Mouse (Mus musculus) CD8-positive naive resting alpha-beta T cell, adult 2 months (primary cell): ENCODE data around the gene Gm11084.
A peak's percentile ranks its signal among the peaks of the same experiment; 100 is the strongest.
"Not testable (repeated sequence)": the region's sequence is repeated elsewhere in the genome, so short reads cannot be mapped to it uniquely, and the experiment has no call there.

Experiments used
- DNase-seq, 2 experiments: peaks; one replicate each; pipeline ENCODE4 v3.0.0; 2022; ENCODE audit warnings: low read depth in 2 of 2, low spot score in 2 of 2

Gm11084 gene

DNA sequence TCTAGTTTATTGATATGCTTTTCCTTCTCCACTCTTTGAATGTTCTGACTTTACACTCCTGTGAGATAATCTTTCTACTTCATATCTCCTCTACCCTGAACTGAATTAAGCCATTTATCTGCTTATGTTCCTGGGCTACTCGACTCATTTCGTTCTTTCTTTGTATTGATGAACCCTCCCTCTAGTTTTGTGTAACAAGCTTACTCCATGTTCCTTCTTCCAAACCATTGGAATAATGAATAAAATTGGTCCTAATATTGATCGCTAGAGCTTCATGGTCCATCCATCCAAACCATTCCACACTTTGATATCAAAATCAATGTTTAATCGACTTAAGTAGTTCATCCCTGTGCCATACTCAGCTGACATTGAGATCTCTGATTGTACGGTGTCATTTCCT lies at the start of gene Gm11084:
Gene Gm11084 (minus strand): TSS at position 101 of the 400 bp plus-strand sequence.
- no peak for DNase-seq

DNA sequence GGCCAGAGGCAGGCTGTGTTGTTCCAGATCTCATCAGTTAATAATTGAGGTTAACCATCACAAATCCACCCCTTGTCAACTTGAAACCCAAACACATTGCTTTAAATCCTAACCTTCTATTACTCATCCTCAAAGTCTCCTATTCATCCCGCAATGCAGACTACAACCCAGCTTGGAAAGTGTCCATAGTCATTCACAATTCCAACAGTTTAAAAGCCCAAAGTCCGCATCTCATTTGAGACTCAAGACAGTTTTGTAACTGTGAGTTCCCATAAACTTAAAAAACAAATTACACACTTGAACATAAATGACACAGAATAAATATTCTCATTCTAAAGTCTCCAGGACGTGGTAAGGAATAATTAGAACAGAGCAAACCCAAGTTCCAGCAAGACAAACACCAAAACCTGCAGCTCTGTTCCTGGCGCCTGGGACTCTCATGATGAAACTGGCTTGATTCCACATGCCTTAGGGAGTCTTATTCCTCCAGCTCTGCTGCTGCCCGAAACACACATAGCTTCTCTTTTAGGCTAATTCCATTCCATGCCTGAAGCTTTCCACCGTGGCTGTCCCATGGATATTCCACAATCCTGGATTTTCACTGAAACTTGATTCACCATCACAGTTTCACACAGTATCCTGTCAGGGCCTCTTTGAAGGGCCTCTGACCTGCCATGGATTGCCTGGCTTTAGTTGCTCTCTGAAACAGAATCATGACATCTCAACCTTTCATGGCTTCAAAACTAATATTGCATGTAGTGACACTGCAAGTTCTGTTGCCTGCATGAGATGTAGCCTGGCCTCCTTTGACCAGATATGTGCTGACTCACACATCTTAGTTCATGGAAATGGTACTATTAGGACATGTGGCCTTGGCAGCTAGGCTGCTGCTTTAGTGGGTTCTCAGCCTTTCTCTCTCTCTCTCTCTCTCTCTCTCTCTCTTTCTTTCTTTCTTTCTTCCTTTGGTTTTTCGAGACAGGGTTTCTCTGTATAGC lies 44.8 kb upstream of the Gm11084 start:
- no peak for DNase-seq

- no peak for DNase-seq
Observed at GRCm38 (mm10) chr2:73029846-73030245, 43.3 kb upstream of the Gm11084 start.

DNA sequence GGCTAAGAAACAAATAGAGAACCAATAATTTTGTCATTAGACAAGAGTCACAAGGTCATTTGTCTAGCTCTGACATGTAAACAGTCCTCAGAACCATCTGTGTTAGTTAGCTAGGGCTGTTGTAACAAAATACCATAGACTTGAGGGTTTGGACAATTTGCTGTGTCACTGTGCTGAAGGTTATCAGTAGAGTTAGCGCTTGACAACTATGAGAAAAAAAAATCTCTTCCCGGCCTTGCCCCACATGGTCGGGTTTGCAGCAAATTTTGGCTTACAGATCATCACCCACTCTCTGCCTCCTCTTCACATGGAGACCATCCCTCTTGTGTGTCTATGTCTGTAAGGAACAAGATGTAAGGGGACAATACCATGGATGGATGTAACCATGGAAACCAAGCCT lies 41.5 kb upstream of the Gm11084 start:
- no peak for DNase-seq

- DNase-seq = no peak
Observed at GRCm38 (mm10) chr2:73027126-73027525, 40.6 kb upstream of the Gm11084 start.

DNA sequence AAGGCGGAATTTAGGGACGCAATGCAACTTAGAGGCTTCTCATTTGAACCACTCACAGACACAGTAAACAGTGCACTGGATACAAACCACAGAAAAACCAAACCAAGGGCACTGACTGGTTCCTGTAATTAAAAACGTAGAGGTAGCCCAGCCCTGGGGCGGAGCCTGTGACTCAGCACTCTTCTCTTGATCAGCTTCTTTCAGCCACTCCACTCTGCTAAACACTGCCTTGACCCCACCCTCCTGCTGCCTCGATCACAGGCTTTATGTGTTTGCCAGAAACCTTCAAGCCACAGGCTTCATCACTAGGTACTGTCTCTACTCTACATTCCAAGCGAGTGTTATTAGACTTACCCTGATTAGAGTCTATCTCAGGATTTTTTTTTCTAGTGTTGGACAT lies 37.3 kb upstream of the Gm11084 start:
- no peak for DNase-seq

DNA sequence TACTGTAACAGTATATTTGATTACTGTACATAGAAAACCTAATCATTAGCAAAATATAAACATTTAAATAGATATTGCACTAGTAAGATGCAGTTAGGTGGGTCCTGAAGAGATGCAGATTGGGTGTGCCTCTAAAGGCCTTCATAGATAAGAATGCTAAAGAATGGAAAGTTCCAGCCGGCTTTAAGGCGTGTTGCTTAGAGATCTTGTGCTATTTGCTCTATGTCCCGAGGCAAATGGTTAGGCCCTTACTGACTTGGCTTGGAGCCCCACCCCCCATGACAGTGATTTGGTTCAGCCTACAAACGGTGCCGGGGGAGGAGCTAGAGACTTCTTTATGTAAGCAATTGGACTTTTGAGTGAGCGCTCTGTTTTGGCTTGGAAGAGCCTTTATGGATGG lies 34.5 kb upstream of the Gm11084 start:
- DNase-seq = no peak

DNA sequence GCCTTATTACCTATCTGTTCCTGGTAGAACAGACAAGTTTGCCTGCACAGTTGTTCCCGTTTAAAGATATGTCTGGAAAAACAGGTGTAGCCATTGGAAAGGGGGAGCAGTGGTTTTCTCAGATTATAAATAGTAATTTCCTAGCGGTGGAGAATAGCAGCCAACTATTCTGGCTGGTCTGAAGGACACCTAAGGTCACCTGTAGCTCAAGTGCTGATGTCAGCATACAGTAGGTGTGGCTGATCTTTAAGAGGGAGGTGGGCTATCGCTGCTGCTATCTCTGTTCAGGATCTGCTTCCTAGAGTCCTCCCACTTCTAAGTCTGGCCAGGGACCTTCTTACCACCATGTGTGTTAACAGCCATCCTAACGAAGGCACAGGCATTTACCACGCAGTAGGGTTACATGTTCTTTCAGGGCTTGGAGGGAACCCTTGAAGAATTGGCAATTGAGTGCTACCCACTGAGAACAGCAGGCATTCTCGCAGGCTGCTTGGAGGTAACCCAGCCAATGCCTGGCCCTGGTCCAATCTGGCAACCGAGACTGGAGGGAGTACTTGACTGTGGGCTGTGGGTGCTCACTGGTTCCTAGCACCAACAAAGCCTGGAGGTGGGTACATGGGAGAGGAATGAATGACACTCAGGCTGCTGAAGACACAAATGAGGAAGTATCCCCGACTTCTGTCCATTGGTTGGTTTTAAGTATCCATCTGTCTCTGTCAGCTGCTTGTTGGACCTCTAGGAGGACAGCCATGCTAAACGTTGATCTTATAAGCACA lies 33.0 kb upstream of the Gm11084 start:
- DNase-seq = no peak

DNA sequence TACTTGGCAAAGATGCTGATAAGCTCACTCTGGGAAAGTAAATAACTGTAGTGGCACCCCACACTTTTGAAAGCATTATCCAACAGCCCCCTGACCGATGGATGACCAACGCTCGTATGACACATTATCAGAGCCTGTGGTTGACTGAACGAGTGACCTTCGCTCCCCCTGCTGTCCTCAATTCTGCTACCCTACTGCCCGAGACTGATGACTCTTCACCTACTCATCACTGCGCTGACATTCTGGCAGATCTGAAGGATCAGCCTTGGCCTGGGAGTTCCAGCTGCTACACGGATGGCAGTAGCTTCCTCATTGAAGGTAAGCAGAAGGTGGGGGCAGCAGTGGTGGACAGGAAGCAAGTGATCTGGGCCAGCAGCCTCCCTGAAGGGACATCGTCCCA lies 27.5 kb upstream of the Gm11084 start:
- DNase-seq = not testable (repeated sequence)

- no peak for DNase-seq
Observed at GRCm38 (mm10) chr2:73012636-73013035, 26.1 kb upstream of the Gm11084 start.

GRCm38 (mm10) chr2:73007472-73007871 lies 21.0 kb upstream of the Gm11084 start:
- DNase-seq = no peak

GRCm38 (mm10) chr2:73005611-73006515 lies 19.3 kb upstream of the Gm11084 start:
- DNase-seq = no peak

- peak; percentile 22 to 32 for DNase-seq
Observed at GRCm38 (mm10) chr2:73003751-73004717, 17.5 kb upstream of the Gm11084 start.

DNA sequence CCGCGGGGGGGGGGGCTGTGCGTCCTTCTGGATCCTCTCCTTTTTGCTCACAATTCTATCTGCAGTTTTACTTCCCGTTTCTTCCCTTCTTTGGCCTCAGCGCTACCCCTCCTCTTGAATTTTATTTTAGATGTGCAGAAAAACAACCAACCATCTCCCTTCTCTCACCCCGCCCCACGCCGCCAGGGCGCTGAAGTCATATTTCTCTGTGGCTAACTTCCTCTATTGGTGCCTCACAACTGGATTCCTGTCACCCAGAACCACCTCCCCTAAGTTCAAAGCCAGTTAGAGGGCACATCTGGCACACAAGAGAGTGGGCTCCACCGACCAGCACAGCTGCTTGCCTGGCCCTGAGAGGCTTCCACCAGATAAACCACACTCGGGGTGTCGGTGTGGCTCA lies 16.5 kb upstream of the Gm11084 start:
- DNase-seq = peak; percentile 71 to 78

GRCm38 (mm10) chr2:73002451-73002850 lies 15.9 kb upstream of the Gm11084 start:
- DNase-seq = no peak

- DNase-seq = no peak
Observed at GRCm38 (mm10) chr2:73001994-73002393, 15.5 kb upstream of the Gm11084 start.

GRCm38 (mm10) chr2:73000194-73000593 lies 13.7 kb upstream of the Gm11084 start:
- no peak for DNase-seq

DNA sequence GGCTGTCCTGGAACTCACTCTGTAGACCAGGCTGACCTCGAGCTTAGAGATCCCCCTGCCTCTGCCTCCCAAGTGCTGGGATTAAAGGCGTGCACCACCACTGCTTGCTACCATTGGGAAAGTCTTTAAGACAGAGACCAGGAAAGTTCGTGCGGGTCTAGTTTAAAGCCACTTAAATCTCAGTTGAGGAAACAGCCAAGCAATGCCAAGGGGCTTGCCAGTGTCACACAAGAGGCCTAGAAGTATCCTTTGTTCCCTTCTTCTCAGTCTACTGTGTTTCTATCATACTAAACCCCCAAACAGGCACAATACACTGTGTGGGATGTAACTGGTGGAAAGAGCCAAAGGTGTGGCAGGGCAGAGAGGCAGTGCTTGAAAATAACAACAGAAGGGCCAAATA lies 11.1 kb upstream of the Gm11084 start:
- no peak for DNase-seq

GRCm38 (mm10) chr2:72996808-72997378 lies 10.4 kb upstream of the Gm11084 start:
- peak; percentile 69 to 70 for DNase-seq
